Mouse (Mus musculus): ENCODE results near the gene Kat6b. TPM values are rescaled to one million over a fixed set of nuclear protein-coding genes. Genes with fewer than 3 reads are reported as not detected.
"Not testable (repeated sequence)": the region's sequence is repeated elsewhere in the genome, so short reads cannot be mapped to it uniquely, and the experiment has no call there.

Kat6b gene
- polyA plus RNA-seq, 1 experiment from 2014 or later: 23.7 TPM

GRCm38 (mm10) chr14:21459163-21459562 lies 22.1 kb upstream of the Kat6b start:
- ATAC-seq (replicated peaks): no peak
- 82% methylated on average over 4 of the region's 4 CpGs for WGBS

DNA sequence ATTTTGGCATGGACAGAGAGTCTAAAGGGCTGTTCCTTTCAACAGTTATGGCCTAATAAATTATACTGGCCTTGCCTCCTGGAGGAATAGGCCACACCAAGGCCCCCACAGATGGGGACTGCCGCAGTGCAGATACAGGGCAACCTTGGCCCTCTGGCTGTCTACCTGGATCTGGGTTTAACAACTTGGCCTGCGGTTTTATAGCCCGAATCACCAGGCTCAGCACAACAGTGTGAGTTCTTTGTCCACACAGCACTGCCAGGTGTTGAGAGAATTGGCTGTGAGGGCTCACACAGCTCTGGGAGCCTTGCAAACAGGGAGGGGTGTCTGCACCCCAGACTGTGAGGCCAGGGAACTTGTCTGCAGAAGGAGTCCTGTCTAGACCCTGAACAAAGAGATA lies 18.8 kb upstream of the Kat6b start:
- 90% methylated on average over 3 of the region's 3 CpGs for WGBS
- no peak overlapping the region for H3K4me2 ChIP-seq
- H3K9me3 ChIP-seq: no peaks in the 10 kb centered on the region
- no peak overlapping the region for H3K4me3 ChIP-seq
- no peak for ATAC-seq (replicated peaks)
- H3K4me1 ChIP-seq: no peaks in the 10 kb centered on the region
- no peak overlapping the region for H3K9ac ChIP-seq
- no peak overlapping the region for H3K27ac ChIP-seq
- no peaks in the 10 kb centered on the region for H3K27me3 ChIP-seq (replicated peaks)
- no peaks in the 10 kb centered on the region for H3K36me3 ChIP-seq (replicated peaks)

More at GRCm38 (mm10) chr14:21459163-21459562, 22.1 kb upstream of the Kat6b start:
- H3K4me2 ChIP-seq: no peak overlapping the region
- H3K4me1 ChIP-seq: no peaks in the 10 kb centered on the region
- H3K4me3 ChIP-seq: no peak overlapping the region
- no peak overlapping the region for H3K27ac ChIP-seq
- H3K9ac ChIP-seq: no peak overlapping the region
- H3K27me3 ChIP-seq (replicated peaks): no peaks in the 10 kb centered on the region
- no peaks in the 10 kb centered on the region for H3K9me3 ChIP-seq
- H3K36me3 ChIP-seq (replicated peaks): no peaks in the 10 kb centered on the region

DNA sequence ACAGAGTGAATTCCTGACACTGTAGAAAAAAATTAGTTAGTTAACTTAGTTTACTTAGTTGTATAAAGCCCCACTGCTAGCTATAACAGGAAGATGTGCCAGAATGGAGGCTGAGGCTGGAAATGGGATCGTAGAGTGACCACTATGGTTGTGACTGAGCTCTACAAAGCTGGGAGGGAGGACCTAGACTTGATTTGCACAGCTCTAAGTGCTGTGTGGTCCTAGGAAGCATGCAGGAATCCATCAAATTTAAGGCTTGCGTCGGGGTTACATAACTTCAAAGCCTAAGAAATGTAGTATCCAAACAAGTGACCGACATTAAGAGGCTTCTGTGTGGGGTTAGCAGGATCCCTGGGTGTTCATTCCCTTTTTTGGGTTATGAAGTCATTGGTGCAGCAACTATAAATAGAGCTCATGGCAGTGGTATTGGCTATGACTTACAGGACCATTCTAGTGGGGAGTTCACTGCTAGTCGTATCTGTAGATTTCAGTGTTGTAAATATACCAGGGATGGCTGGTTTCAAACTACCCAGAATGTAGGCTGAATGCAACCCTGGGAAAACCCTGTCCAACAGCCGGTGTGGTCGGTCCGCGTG lies 18.0 kb upstream of the Kat6b start:
- H3K27ac ChIP-seq: no peak overlapping the region
- no peak overlapping the region for H3K9ac ChIP-seq
- ATAC-seq (replicated peaks): no peak
- H3K27me3 ChIP-seq (replicated peaks): no peaks in the 10 kb centered on the region
- no peaks in the 10 kb centered on the region for H3K36me3 ChIP-seq (replicated peaks)
- WGBS: 91% methylated on average over 9 of the region's 9 CpGs
- no peak overlapping the region for H3K4me2 ChIP-seq
- no peak overlapping the region for H3K4me3 ChIP-seq
- no peaks in the 10 kb centered on the region for H3K4me1 ChIP-seq
- H3K9me3 ChIP-seq: no peaks in the 10 kb centered on the region

DNA sequence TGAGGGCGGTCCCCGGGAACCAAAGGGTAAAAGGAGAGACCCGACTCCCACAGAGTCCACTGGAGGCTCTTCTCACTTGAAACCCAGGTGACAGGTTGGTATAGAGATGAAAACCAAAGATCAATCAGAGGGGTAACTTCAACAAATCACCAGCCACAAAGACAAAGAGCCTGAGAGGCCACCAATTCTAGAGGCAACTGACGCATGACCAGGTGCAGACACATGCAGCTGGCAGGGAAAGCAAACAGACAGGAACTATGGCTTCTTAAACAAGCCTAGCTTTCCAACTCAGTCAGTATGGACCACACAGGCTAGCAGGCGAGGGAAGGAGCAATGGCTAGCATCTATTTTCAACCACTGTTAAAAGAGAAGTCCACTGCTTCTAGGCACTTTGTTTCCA lies 10.8 kb upstream of the Kat6b start:
- Histone ChIP-seq H3K27ac (no peak overlapping the region), H3K9ac (no peak overlapping the region), H3K4me3 (no peak overlapping the region), H3K4me1 (no peaks in the 10 kb centered on the region), H3K4me2 (no peak overlapping the region), H3K27me3 (replicated peaks) (no peaks in the 10 kb centered on the region), H3K9me3 (no peaks in the 10 kb centered on the region), H3K36me3 (replicated peaks) (no peaks in the 10 kb centered on the region)
- no peak for ATAC-seq (replicated peaks)
- 91% methylated on average over 5 of the region's 5 CpGs for WGBS

- ATAC-seq (replicated peaks): no peak
- Histone ChIP-seq H3K27ac (no peak overlapping the region), H3K27me3 (replicated peaks) (no peaks in the 10 kb centered on the region), H3K4me2 (no peak overlapping the region), H3K4me3 (no peak overlapping the region), H3K9ac (no peak overlapping the region), H3K36me3 (replicated peaks) (no peaks in the 10 kb centered on the region), H3K4me1 (no peaks in the 10 kb centered on the region), H3K9me3 (no peaks in the 10 kb centered on the region)
- 86% methylated on average over 2 of the region's 2 CpGs for WGBS
These were observed 9.3 kb upstream of the Kat6b start for GRCm38 (mm10) chr14:21471975-21472374.

GRCm38 (mm10) chr14:21474593-21475132 lies 6.6 kb upstream of the Kat6b start:
- H3K4me3 ChIP-seq; H3K9me3 ChIP-seq; H3K4me1 ChIP-seq; H3K9ac ChIP-seq; ATAC-seq (replicated peaks); H3K27ac ChIP-seq; H3K36me3 ChIP-seq (replicated peaks); H3K27me3 ChIP-seq (replicated peaks); H3K4me2 ChIP-seq: not testable (repeated sequence)
- 79% methylated on average over 4 of the region's 4 CpGs for WGBS

DNA sequence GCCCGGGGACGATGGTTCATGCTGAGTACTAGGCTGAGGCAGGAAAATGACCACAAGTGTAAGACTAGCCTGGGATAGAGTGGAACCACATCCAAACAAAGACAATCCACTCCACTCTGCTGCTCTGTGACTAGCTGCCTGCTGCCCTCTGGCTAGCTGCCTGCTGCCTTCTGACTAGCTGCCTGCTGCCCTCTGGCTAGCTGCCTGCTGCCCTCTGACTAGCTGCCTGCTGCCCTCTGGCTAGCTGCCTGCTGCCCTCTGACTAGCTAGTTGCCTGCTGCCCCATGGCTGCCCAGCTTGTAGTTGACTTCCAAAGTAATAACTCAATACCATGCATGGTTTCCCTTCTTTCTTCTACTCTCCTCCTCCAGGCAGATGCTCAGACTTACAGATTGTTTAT lies 4.1 kb upstream of the Kat6b start:
- Histone ChIP-seq H3K27ac (no peak overlapping the region), H3K4me1 (no peaks in the 10 kb centered on the region), H3K27me3 (replicated peaks) (no peaks in the 10 kb centered on the region), H3K4me2 (no peak overlapping the region), H3K36me3 (replicated peaks) (no peaks in the 10 kb centered on the region), H3K4me3 (no peak overlapping the region), H3K9me3 (no peaks in the 10 kb centered on the region), H3K9ac (no peak overlapping the region)
- ATAC-seq (replicated peaks): no peak
- WGBS: 100% methylated on average over 2 of the region's 2 CpGs

GRCm38 (mm10) chr14:21479566-21479965 lies 1.7 kb upstream of the Kat6b start:
- H3K4me3 ChIP-seq: no peak overlapping the region
- no peaks in the 10 kb centered on the region for H3K4me1 ChIP-seq
- H3K27ac ChIP-seq: no peak overlapping the region
- 93% methylated on average over 8 of the region's 8 CpGs for WGBS
- no peaks in the 10 kb centered on the region for H3K36me3 ChIP-seq (replicated peaks)
- no peak overlapping the region for H3K4me2 ChIP-seq
- H3K27me3 ChIP-seq (replicated peaks): no peaks in the 10 kb centered on the region
- no peaks in the 10 kb centered on the region for H3K9me3 ChIP-seq
- ATAC-seq (replicated peaks): no peak
- no peak overlapping the region for H3K9ac ChIP-seq

GRCm38 (mm10) chr14:21480191-21480590 lies 1.0 kb upstream of the Kat6b start:
- 90% methylated on average over 5 of the region's 5 CpGs for WGBS

DNA sequence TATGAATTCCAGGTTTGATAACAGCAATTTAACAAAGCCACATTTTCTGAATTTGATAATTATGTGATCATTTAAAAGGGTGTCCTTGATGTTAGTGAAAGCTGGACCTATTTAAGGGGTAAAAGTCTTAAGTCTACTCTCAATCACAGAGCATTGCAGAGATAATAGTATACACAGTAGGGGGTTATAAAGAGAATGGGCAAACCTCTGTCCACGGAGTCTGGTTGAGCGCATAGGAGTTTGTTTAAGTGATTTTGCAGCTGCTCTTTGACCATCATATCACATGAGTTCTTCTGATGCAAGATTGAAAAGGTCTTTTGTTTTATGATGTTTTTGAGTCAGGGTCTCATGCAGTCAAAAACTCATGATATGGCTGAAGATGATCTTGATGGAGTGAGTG lies 3.0 kb downstream of the Kat6b start:
- no peak for ATAC-seq (replicated peaks)
- Histone ChIP-seq H3K27ac (no peak overlapping the region), H3K4me3 (no peak overlapping the region), H3K4me2 (no peak overlapping the region), H3K36me3 (replicated peaks) (no peaks in the 10 kb centered on the region), H3K9ac (no peak overlapping the region), H3K27me3 (replicated peaks) (no peaks in the 10 kb centered on the region), H3K9me3 (no peaks in the 10 kb centered on the region), H3K4me1 (0 out of 2 replicates have a peak, but pooled peaks cover 4% of the 10 kb centered on the region)
- 72% methylated on average over 2 of the region's 2 CpGs for WGBS

More at GRCm38 (mm10) chr14:21480191-21480590, 1.0 kb upstream of the Kat6b start:
- H3K4me1 ChIP-seq: no peaks in the 10 kb centered on the region
- no peaks in the 10 kb centered on the region for H3K36me3 ChIP-seq (replicated peaks)
- H3K4me2 ChIP-seq: no peak overlapping the region
- no peak overlapping the region for H3K27ac ChIP-seq
- no peaks in the 10 kb centered on the region for H3K9me3 ChIP-seq
- ATAC-seq (replicated peaks): no peak
- no peak overlapping the region for H3K9ac ChIP-seq
- H3K4me3 ChIP-seq: no peak overlapping the region
- no peaks in the 10 kb centered on the region for H3K27me3 ChIP-seq (replicated peaks)

DNA sequence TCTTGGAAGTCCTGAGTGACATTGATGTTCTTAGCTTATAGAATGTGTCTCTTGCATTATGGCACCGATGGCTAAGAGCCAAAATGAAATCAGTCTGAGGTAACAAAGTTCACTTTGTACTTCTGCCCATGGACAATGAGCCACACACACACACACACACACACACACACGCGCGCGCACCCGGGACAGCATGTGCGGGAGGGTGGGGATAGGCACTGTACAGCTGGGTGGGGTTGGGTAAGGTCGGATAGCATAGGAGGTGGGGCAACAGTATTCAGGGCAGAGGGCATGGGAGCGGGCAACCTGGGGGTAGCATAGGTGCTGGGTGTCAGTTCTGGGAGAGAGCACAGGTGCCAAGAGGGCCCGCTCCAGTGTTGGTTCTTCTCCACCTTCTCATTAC lies 3.5 kb downstream of the Kat6b start:
- WGBS: 96% methylated on average over 10 of the region's 10 CpGs
- Histone ChIP-seq H3K9me3 (no peaks in the 10 kb centered on the region), H3K4me1 (0 out of 2 replicates have a peak, but pooled peaks cover 5% of the 10 kb centered on the region), H3K4me2 (no peak overlapping the region), H3K27me3 (replicated peaks) (no peaks in the 10 kb centered on the region), H3K27ac (no peak overlapping the region), H3K4me3 (no peak overlapping the region), H3K36me3 (replicated peaks) (no peaks in the 10 kb centered on the region), H3K9ac (no peak overlapping the region)
- no peak for ATAC-seq (replicated peaks)

DNA sequence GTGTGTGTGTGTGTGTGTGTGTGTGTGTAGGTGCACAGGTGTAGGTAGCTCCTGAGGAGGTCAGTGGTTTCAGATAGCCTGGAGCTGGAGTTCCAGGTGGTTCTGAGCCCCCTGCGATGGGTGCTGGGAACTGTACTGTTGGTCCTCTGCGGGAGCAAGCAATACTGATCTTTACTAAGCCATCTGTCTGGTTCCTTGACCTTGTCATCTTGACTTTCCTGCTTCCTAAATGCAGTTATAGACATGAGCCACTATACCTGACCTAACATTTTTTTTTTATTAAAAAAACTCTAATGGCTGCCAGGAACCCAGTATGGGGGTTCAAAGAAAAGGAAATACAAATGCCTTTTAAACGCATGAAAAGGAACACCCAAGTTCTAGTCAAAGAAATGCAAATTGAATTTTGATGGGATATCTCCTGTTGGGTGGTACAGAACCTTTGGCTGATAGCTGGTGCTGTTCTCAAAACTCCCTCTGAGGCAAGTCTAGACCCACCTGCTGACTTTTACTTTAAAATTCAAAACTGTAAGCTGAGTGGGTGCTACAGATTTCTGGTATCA lies 4.8 kb downstream of the Kat6b start:
- Histone ChIP-seq H3K4me3 (no peak overlapping the region), H3K9me3 (no peaks in the 10 kb centered on the region), H3K27ac (no peak overlapping the region), H3K36me3 (replicated peaks) (no peaks in the 10 kb centered on the region), H3K4me2 (no peak overlapping the region), H3K27me3 (replicated peaks) (no peaks in the 10 kb centered on the region), H3K9ac (no peak overlapping the region), H3K4me1 (0 out of 2 replicates have a peak, but pooled peaks cover 5% of the 10 kb centered on the region)
- WGBS: 93% methylated on average over 3 of the region's 3 CpGs
- ATAC-seq (replicated peaks): no peak

DNA sequence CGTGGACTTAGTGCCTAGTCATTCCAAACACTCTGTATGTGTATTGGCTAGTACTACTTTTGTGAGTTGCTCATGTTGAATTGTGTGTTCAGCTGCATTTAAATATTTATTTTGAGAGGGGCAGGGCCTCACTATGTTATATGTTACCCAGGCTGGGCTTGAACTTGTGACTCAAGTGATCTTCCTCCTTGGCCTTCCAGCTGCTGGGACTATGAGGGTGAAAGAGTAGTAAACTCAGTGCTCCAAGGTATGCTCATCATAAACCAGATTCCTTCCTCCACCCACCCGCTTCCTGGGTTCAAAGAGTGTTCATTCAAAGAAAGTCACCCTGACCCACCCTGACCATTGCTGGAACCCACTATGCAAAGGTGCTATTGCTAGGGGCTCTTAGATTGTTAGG lies 5.9 kb downstream of the Kat6b start:
- H3K9me3 ChIP-seq; H3K4me1 ChIP-seq; H3K4me2 ChIP-seq; ATAC-seq (replicated peaks); H3K4me3 ChIP-seq; H3K27me3 ChIP-seq (replicated peaks); H3K36me3 ChIP-seq (replicated peaks); H3K9ac ChIP-seq; H3K27ac ChIP-seq: not testable (repeated sequence)
- WGBS: 92% methylated on average over 2 of the region's 2 CpGs
